In genomic region chr13:21831418-21832394, GRCm38 (mm10) we compare ENCODE assay signal across 8 mouse cellular contexts. TPM values are rescaled to one million over a fixed set of nuclear protein-coding genes. Genes with fewer than 3 reads are reported as not detected.
A peak's percentile ranks its signal among the peaks of the same experiment; 100 is the strongest.
DNase-seq lines count a peak whose midpoint lies in the region; ATAC-seq and TF ChIP-seq lines count a peak whose summit lies in the region.
"Not testable (repeated sequence)": the region's sequence is repeated elsewhere in the genome, so short reads cannot be mapped to it uniquely, and the experiment has no call there.

Gene Hist1h4n (minus strand): TSS chr13:21832196.

- WGBS in heart, adult 2 months: 1% methylated on average over 29 of the region's 58 CpGs
- WGBS in intestine, embryonic 15.5 days: under 1% methylated on average over 28 of the region's 58 CpGs
- 0% methylated on average over 26 of the region's 58 CpGs for WGBS in olfactory bulb, adult 2 months

- not testable (repeated sequence) for H3K9ac ChIP-seq in heart, adult 2 months (ENCODE audit: low read depth, low read length); intestine, embryonic 15.5 days

- not testable (repeated sequence) for H3K4me3 ChIP-seq in embryonic fibroblast, embryonic 13.5 days (ENCODE audit: insufficient read depth, low read length); heart, adult 2 months; intestine, embryonic 15.5 days (replicated peaks)
- H3K4me3 ChIP-seq in olfactory bulb, adult 2 months (ENCODE audit: insufficient read depth, low read depth, low read length): peak within 1 kb of the TSS; percentile 31

- TF ChIP-seq CTCF in embryonic fibroblast, embryonic 13.5 days (IDR thresholded peaks at IDR 0.05; ENCODE audit: borderline replicate concordance, insufficient read depth, low read length); heart, adult 2 months (IDR thresholded peaks at IDR 0.05); olfactory bulb, adult 2 months (IDR thresholded peaks at IDR 0.05; ENCODE audit: insufficient read depth, low read depth, low read length): not testable (repeated sequence)

- H3K36me3 ChIP-seq in heart, adult 2 months (ENCODE audit: control insufficient read depth, insufficient read depth, low read length); intestine, embryonic 15.5 days: not testable (repeated sequence)

- peak; percentile 35 for DNase-seq in adrenal gland, postnatal 10 days
- peak in 1 of 2 experiments; percentile 39 for DNase-seq in heart, adult 2 months
- peak in 1 of 2 experiments; percentile 30 for DNase-seq in left cerebral cortex, adult 8-10 months (ENCODE audit: low spot score in 2 of 2)
- DNase-seq in lung, postnatal 14 days: peak; percentile 19
- peak; percentile 43 for DNase-seq in thymus, postnatal 4 days

- not testable (repeated sequence) for TF ChIP-seq EP300 in heart, adult 2 months (IDR thresholded peaks at IDR 0.05; ENCODE audit: insufficient read depth, low read depth, low read length)

- intact Hi-C loops in heart, adult 2 months (cut with DNase I): not testable (repeated sequence)

- not testable (repeated sequence) for H3K4me1 ChIP-seq in embryonic fibroblast, embryonic 13.5 days (ENCODE audit: control insufficient read depth, insufficient read depth, low read length); heart, adult 2 months (ENCODE audit: control insufficient read depth, insufficient read depth, low read length); intestine, embryonic 15.5 days (replicated peaks); olfactory bulb, adult 2 months (ENCODE audit: control insufficient read depth, insufficient read depth, low read length)

- TF ChIP-seq POLR2A in embryonic fibroblast, embryonic 13.5 days (IDR thresholded peaks at IDR 0.05; ENCODE audit: low read depth, low read length): peak; percentile 54
- peak; percentile 57 for TF ChIP-seq POLR2A in heart, adult 2 months (IDR thresholded peaks at IDR 0.05; ENCODE audit: insufficient read depth, low read depth, low read length)
- 0 out of 2 replicates have a peak, but pooled peaks have one; percentile 42 for TF ChIP-seq POLR2A in olfactory bulb, adult 2 months (IDR thresholded peaks at IDR 0.05; ENCODE audit: insufficient read depth, low read depth, low read length)

- not testable (repeated sequence) for H3K27ac ChIP-seq in embryonic fibroblast, embryonic 13.5 days (ENCODE audit: insufficient read depth, low read length); heart, adult 2 months; intestine, embryonic 15.5 days; olfactory bulb, adult 2 months (ENCODE audit: insufficient read depth, low read depth, low read length)

- H3K79me2 ChIP-seq in heart, adult 2 months (replicated peaks; ENCODE audit: control insufficient read depth, insufficient read depth, low read length): not testable (repeated sequence)

- not testable (repeated sequence) for H3K27me3 ChIP-seq in heart, adult 2 months (ENCODE audit: control insufficient read depth, insufficient read depth, low read length); intestine, embryonic 15.5 days (replicated peaks)

- peak within 1 kb of the TSS; percentile 41 for H3K4me2 ChIP-seq in intestine, embryonic 15.5 days (replicated peaks)

- ATAC-seq in intestine, embryonic 15.5 days: peak; percentile 86

- not testable (repeated sequence) for H3K9me3 ChIP-seq in intestine, embryonic 15.5 days

RNA-seq across cellular contexts. Expression of gene Hist1h4n, which starts in this region (rescaled TPM):
- total RNA-seq in adrenal gland, postnatal 10 days (2021): 100 to 1,000 TPM in 1 of 2 experiments, 10 to 100 TPM in 1; 81.5 to 146 TPM
- 18.9 and 28.6 TPM in 2 replicates for polyA plus RNA-seq in embryonic fibroblast, embryonic 13.5 days (2011; ENCODE audit: insufficient read length, low read depth, missing spikeins)
- total RNA-seq in heart, adult 2 months (2021): 1 to 10 TPM; 3.7 to 4.9 TPM
- 1.7 and 4.4 TPM in 2 replicates for polyA plus RNA-seq in heart, adult 2 months (2012; rRNA removed)
- 12.0 and 15.9 TPM in 2 replicates for polyA plus RNA-seq in intestine, embryonic 15.5 days (2015; fragmentation: Nextera tagmentation; extraction: Ambion mirVana)
- total RNA-seq in left cerebral cortex, adult 8-10 months (2022): 10 to 100 TPM; 31.1 to 87.2 (median 44.3) TPM
- not detected in 2 replicates for polyA plus RNA-seq in olfactory bulb, adult 2 months (2012; ENCODE audit: insufficient read depth, insufficient read length, low replicate concordance, missing spikeins)

Comparison
In these comparisons a context has a peak if more than half of its experiments do, and no peak if none do; other contexts are left out.
1. RNA of gene Hist1h4n (total RNA-seq): 81.5 to 146 TPM in adrenal gland, postnatal 10 days and 31.1 to 87.2 TPM in left cerebral cortex, adult 8-10 months; 3.7 to 4.9 TPM in heart, adult 2 months; every median in the first group is over 4 times any median in the second.
2. Peak in every context shown above with its lines, with median percentiles within 50 percentile points of each other: POLR2A ChIP-seq.